Comparison of ENCODE assay signal across 14 mouse cellular contexts in genomic region chr2:76088413-76088812, GRCm38 (mm10).
A peak's percentile ranks its signal among the peaks of the same experiment; 100 is the strongest.
DNase-seq lines count a peak whose midpoint lies in the region; ATAC-seq and TF ChIP-seq lines count a peak whose summit lies in the region.
"Had no signal": no experiment of that assay in that cellular context is flagged by ENCODE, and none has a peak within 500 bp of the region (broad histone marks: within the 10 kb centered on the region; RNA-seq: fewer than 3 reads in every experiment).

No protein-coding gene starts in this region.

- peak; percentile 12 for DNase-seq in heart, postnatal 0 days (ENCODE audit: low spot score)
- peak; percentile 51 to 54 for DNase-seq in right cerebral cortex, postnatal 10 days (ENCODE audit: low spot score in 2 of 2)
- DNase-seq in right cerebral cortex, postnatal 4 days: no peak
- DNase-seq in testis, postnatal 14 days (ENCODE audit: low spot score): peak; percentile 70
- DNase-seq in frontal cortex, postnatal 10 days (ENCODE audit: low spot score in 2 of 2): no peak
- DNase-seq: cerebellum, adult 9-10 months; right cerebral cortex, adult 18-20 months; thymus, postnatal 36 days had no signal

- no peaks in the 10 kb centered on the region for H3K9me3 ChIP-seq in heart, postnatal 0 days (replicated peaks; ENCODE audit: control insufficient read depth, low read length)
- H3K9me3 ChIP-seq in heart, embryonic 11.5 days (replicated peaks; ENCODE audit: control insufficient read depth, low read length): no peaks in the 10 kb centered on the region
- no peaks in the 10 kb centered on the region for H3K9me3 ChIP-seq in lung, embryonic 16.5 days (ENCODE audit: control insufficient read depth, low read length)
- H3K9me3 ChIP-seq in forebrain, embryonic 13.5 days (replicated peaks): no peaks in the 10 kb centered on the region
- H3K9me3 ChIP-seq: embryonic facial prominence, embryonic 15.5 days had no signal

- TF ChIP-seq EP300 in heart, postnatal 0 days (IDR thresholded peaks at IDR 0.05; ENCODE audit: low read depth): no peak

- no peak overlapping the region for H3K27ac ChIP-seq in heart, postnatal 0 days (ENCODE audit: low read depth)
- no peak overlapping the region for H3K27ac ChIP-seq in heart, embryonic 11.5 days (ENCODE audit: low read depth, low read length)
- H3K27ac ChIP-seq in lung, embryonic 16.5 days (ENCODE audit: low read length): peak overlapping the region; percentile 88
- no peak overlapping the region for H3K27ac ChIP-seq in forebrain, embryonic 13.5 days
- H3K27ac ChIP-seq: embryonic facial prominence, embryonic 15.5 days; left cerebral cortex, adult 2 months had no signal

- H3K4me1 ChIP-seq in heart, postnatal 0 days (ENCODE audit: control insufficient read depth, insufficient read depth): peaks cover 13% of the 10 kb centered on the region; the same call in 1 of the 2 replicates
- H3K4me1 ChIP-seq in heart, embryonic 11.5 days (ENCODE audit: control insufficient read depth, insufficient read depth, low read length): 0 out of 2 replicates have a peak, but pooled peaks cover 3% of the 10 kb centered on the region
- H3K4me1 ChIP-seq in lung, embryonic 16.5 days (replicated peaks; ENCODE audit: control insufficient read depth, insufficient read depth, low read length): peaks cover 15% of the 10 kb centered on the region
- peaks cover 6% of the 10 kb centered on the region; the same call in 1 of the 2 replicates for H3K4me1 ChIP-seq in forebrain, embryonic 13.5 days
- H3K4me1 ChIP-seq: embryonic facial prominence, embryonic 15.5 days had no signal

- TF ChIP-seq CTCF in heart, postnatal 0 days (IDR thresholded peaks at IDR 0.05; ENCODE audit: low read depth): no peak

- H3K9ac ChIP-seq in heart, postnatal 0 days (replicated peaks; ENCODE audit: low read depth, low read length): no peak overlapping the region
- no peak overlapping the region for H3K9ac ChIP-seq in heart, embryonic 11.5 days (ENCODE audit: low read depth, low read length)
- 0 out of 2 replicates have a peak overlapping the region, but pooled peaks have one; percentile 25 for H3K9ac ChIP-seq in lung, embryonic 16.5 days (ENCODE audit: low read length)
- H3K9ac ChIP-seq in forebrain, embryonic 13.5 days: no peak overlapping the region
- H3K9ac ChIP-seq: embryonic facial prominence, embryonic 15.5 days had no signal

- peak; percentile 36; the same call in 1 of the 2 replicates for ATAC-seq in heart, postnatal 0 days (ENCODE audit: insufficient read depth, low read depth)
- no peak for ATAC-seq in heart, embryonic 11.5 days (replicated peaks; ENCODE audit: insufficient number of reproducible peaks, low FRiP score, low TSS enrichment)
- ATAC-seq in lung, embryonic 16.5 days (ENCODE audit: low read depth): peak; percentile 65
- ATAC-seq in forebrain, embryonic 13.5 days: no peak
- ATAC-seq: activated CD4-positive, CD25-positive, alpha-beta regulatory T cell, adult 4 months had no signal

- WGBS in heart, postnatal 0 days: 28% methylated on average over 5 of the region's 5 CpGs
- WGBS in heart, embryonic 11.5 days (ENCODE audit: insufficient replicate concordance): 40% methylated on average over 5 of the region's 5 CpGs
- 27% methylated on average over 5 of the region's 5 CpGs for WGBS in lung, embryonic 16.5 days
- WGBS in forebrain, embryonic 13.5 days: 70% methylated on average over 5 of the region's 5 CpGs

- no peak overlapping the region for H3K4me3 ChIP-seq in heart, postnatal 0 days (ENCODE audit: low read depth, low read length)
- H3K4me3 ChIP-seq in heart, embryonic 11.5 days (ENCODE audit: low read depth, low read length): no peak overlapping the region
- no peak overlapping the region for H3K4me3 ChIP-seq in lung, embryonic 16.5 days (ENCODE audit: low read length)
- H3K4me3 ChIP-seq in forebrain, embryonic 13.5 days: no peak overlapping the region
- H3K4me3 ChIP-seq: embryonic facial prominence, embryonic 15.5 days; left cerebral cortex, adult 2 months had no signal

- H3K4me2 ChIP-seq in heart, postnatal 0 days (ENCODE audit: low read depth, low read length): no peak overlapping the region
- no peak overlapping the region for H3K4me2 ChIP-seq in heart, embryonic 11.5 days
- no peak overlapping the region for H3K4me2 ChIP-seq in lung, embryonic 16.5 days (ENCODE audit: low read depth, low read length)
- no peak overlapping the region for H3K4me2 ChIP-seq in forebrain, embryonic 13.5 days
- H3K4me2 ChIP-seq: embryonic facial prominence, embryonic 15.5 days had no signal

- H3K27me3 ChIP-seq in heart, postnatal 0 days (ENCODE audit: control insufficient read depth, insufficient read depth, low read length): no peaks in the 10 kb centered on the region
- H3K27me3 ChIP-seq in heart, embryonic 11.5 days (ENCODE audit: control insufficient read depth, insufficient read depth, low read length): no peaks in the 10 kb centered on the region
- H3K27me3 ChIP-seq in lung, embryonic 16.5 days (ENCODE audit: control insufficient read depth, insufficient read depth, low read depth, low read length): no peaks in the 10 kb centered on the region
- no peaks in the 10 kb centered on the region for H3K27me3 ChIP-seq in forebrain, embryonic 13.5 days
- H3K27me3 ChIP-seq: embryonic facial prominence, embryonic 15.5 days had no signal

- H3K36me3 ChIP-seq in heart, postnatal 0 days (replicated peaks; ENCODE audit: control insufficient read depth, insufficient read depth, low read length): no peaks in the 10 kb centered on the region
- no peaks in the 10 kb centered on the region for H3K36me3 ChIP-seq in heart, embryonic 11.5 days (ENCODE audit: control insufficient read depth, insufficient read depth, low read length)
- H3K36me3 ChIP-seq in lung, embryonic 16.5 days (ENCODE audit: control insufficient read depth, insufficient read depth, low read length): no peaks in the 10 kb centered on the region
- no peaks in the 10 kb centered on the region for H3K36me3 ChIP-seq in forebrain, embryonic 13.5 days (ENCODE audit: poor library complexity, severe bottlenecking)
- H3K36me3 ChIP-seq: embryonic facial prominence, embryonic 15.5 days had no signal

Comparison
In these comparisons a context has a peak if more than half of its experiments do, and no peak if none do; other contexts are left out.
1. ATAC-seq: peak in heart, postnatal 0 days (single experiment) and lung, embryonic 16.5 days (single experiment); none in heart, embryonic 11.5 days (single experiment) and forebrain, embryonic 13.5 days (single experiment).
2. DNase-seq: peak in heart, postnatal 0 days (single experiment), right cerebral cortex, postnatal 10 days (2 of 2) and testis, postnatal 14 days (single experiment); none in right cerebral cortex, postnatal 4 days (single experiment) and frontal cortex, postnatal 10 days (0 of 2).